Comparison of ENCODE assay signal across 8 mouse cellular contexts in the genomic region with DNA sequence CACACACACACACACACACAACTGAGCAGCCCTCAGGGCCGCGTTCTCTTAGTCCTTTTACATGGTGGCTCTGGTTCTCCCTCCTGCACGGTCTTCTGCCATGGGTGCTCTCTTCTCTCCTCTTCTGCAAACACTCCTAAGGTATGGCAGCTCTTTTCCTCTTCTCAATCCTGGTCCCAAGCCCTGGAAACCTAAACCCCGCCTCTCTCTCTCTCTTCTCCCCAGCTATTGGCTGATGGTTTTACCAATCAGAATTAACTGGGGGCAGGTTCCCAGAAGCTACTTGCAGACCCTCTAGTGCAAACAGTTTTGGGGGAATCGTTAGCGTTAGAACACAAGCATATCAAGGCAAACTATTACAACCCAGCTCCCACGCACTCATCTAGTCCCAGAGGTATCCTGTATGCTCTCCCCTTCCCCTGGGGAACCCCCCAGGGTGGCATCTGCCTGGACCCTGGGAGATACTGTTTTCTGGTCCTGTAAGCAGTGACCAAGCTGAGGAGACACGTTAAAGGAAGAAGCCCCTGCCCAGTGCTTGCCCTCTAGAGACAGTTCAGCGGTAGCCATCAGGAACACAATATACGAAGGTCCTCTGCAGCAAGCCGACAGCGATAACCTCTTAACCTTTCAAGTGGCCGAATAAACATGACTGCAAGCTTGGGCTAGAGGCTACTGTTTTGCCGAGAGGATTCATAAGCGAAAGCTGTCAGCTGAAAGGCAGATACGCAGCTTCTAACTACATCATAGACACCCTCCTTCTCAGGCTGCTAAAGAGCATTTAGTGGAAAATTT. TPM values are rescaled to one million over a fixed set of nuclear protein-coding genes. Genes with fewer than 3 reads are reported as not detected.
A peak's percentile ranks its signal among the peaks of the same experiment; 100 is the strongest.
DNase-seq lines count a peak whose midpoint lies in the region; ATAC-seq and TF ChIP-seq lines count a peak whose summit lies in the region.

No protein-coding gene starts in this region.

- TF ChIP-seq EP300 in lung, postnatal 0 days (IDR thresholded peaks at IDR 0.05): no peak

- H3K4me2 ChIP-seq in lung, postnatal 0 days (replicated peaks; ENCODE audit: low read depth, low read length): peak overlapping the region; percentile 22; the same call in 1 of the 2 replicates
- peak overlapping the region; percentile 53 for H3K4me2 ChIP-seq in hindbrain, embryonic 13.5 days
- H3K4me2 ChIP-seq in liver, embryonic 16.5 days (ENCODE audit: low read depth, low read length): peak overlapping the region; percentile 41

- no peaks in the 10 kb centered on the region for H3K9me3 ChIP-seq in lung, postnatal 0 days (ENCODE audit: low read length)
- no peaks in the 10 kb centered on the region for H3K9me3 ChIP-seq in hindbrain, embryonic 13.5 days
- H3K9me3 ChIP-seq in liver, embryonic 16.5 days (replicated peaks; ENCODE audit: control insufficient read depth, low read length): no peaks in the 10 kb centered on the region

- no peak overlapping the region for H3K27ac ChIP-seq in lung, postnatal 0 days (ENCODE audit: low read length)
- no peak overlapping the region for H3K27ac ChIP-seq in hindbrain, embryonic 13.5 days
- 0 out of 2 replicates have a peak overlapping the region, but pooled peaks have one; percentile 31 for H3K27ac ChIP-seq in liver, embryonic 16.5 days (ENCODE audit: low read length)

- no peak for TF ChIP-seq CTCF in lung, postnatal 0 days (IDR thresholded peaks at IDR 0.05)

- no peak overlapping the region for H3K9ac ChIP-seq in lung, postnatal 0 days (replicated peaks; ENCODE audit: low read depth)
- H3K9ac ChIP-seq in hindbrain, embryonic 13.5 days: peak overlapping the region; percentile 55
- H3K9ac ChIP-seq in liver, embryonic 16.5 days (ENCODE audit: low read depth, low read length): no peak overlapping the region

- ATAC-seq in lung, postnatal 0 days: no peak
- ATAC-seq in hindbrain, embryonic 13.5 days (ENCODE audit: low FRiP score): peak; percentile 69; the same call in 1 of the 2 replicates
- ATAC-seq in liver, embryonic 16.5 days (ENCODE audit: low read depth): peak; percentile 67
- ATAC-seq in frontal cortex, adult (ENCODE audit: low TSS enrichment): no peak
- no peak for ATAC-seq in monocyte, adult 5-6 weeks (replicated peaks; ENCODE audit: insufficient number of reproducible peaks, low FRiP score, low TSS enrichment, poor library complexity, severe bottlenecking)

- H3K4me1 ChIP-seq in lung, postnatal 0 days (ENCODE audit: insufficient read depth, low read depth, low read length): peaks cover 7% of the 10 kb centered on the region; the same call in 1 of the 2 replicates
- peaks cover 8% of the 10 kb centered on the region for H3K4me1 ChIP-seq in hindbrain, embryonic 13.5 days (replicated peaks)
- H3K4me1 ChIP-seq in liver, embryonic 16.5 days (ENCODE audit: control insufficient read depth, low read depth, low read length): peaks cover 3% of the 10 kb centered on the region; the same call in 1 of the 2 replicates

- no peaks in the 10 kb centered on the region for H3K36me3 ChIP-seq in lung, postnatal 0 days (ENCODE audit: insufficient read depth, low read length)
- H3K36me3 ChIP-seq in hindbrain, embryonic 13.5 days: no peaks in the 10 kb centered on the region
- H3K36me3 ChIP-seq in liver, embryonic 16.5 days (ENCODE audit: control insufficient read depth, insufficient read depth): no peaks in the 10 kb centered on the region

- no peaks in the 10 kb centered on the region for H3K27me3 ChIP-seq in lung, postnatal 0 days (replicated peaks; ENCODE audit: insufficient read depth, low read length)
- no peaks in the 10 kb centered on the region for H3K27me3 ChIP-seq in hindbrain, embryonic 13.5 days
- no peaks in the 10 kb centered on the region; the same call in 1 of the 2 replicates for H3K27me3 ChIP-seq in liver, embryonic 16.5 days (ENCODE audit: control insufficient read depth, insufficient read depth, low read depth, low read length)

- no peak for DNase-seq in lung, postnatal 0 days (ENCODE audit: low spot score)
- no peak for DNase-seq in lung, postnatal 25 days (ENCODE audit: low spot score)
- no peak for DNase-seq in urinary bladder, adult 18-20 months (ENCODE audit: low spot score in 2 of 2)
- DNase-seq in adipocyte (ENCODE audit: low spot score): no peak

- 7% methylated on average over 16 of the region's 16 CpGs for WGBS in lung, postnatal 0 days
- 41% methylated on average over 16 of the region's 16 CpGs for WGBS in hindbrain, embryonic 13.5 days
- WGBS in liver, embryonic 16.5 days (ENCODE audit: insufficient replicate concordance): 20% methylated on average over 16 of the region's 16 CpGs

- no peak overlapping the region for H3K4me3 ChIP-seq in lung, postnatal 0 days (ENCODE audit: low read depth, low read length)
- H3K4me3 ChIP-seq in hindbrain, embryonic 13.5 days: peak overlapping the region; percentile 27
- H3K4me3 ChIP-seq in liver, embryonic 16.5 days (ENCODE audit: low read depth, low read length): peak overlapping the region; percentile 15

RNA-seq across cellular contexts. Expression of a gene that starts 32.1 kb away (rescaled TPM):
- polyA plus RNA-seq in lung, postnatal 0 days (2015; fragmentation: Nextera tagmentation; extraction: Ambion mirVana): 5.4 and 5.8 TPM in 2 replicates
- 0.56 and 0.61 TPM in 2 replicates for polyA plus RNA-seq in hindbrain, embryonic 13.5 days (2015; fragmentation: Nextera tagmentation; extraction: Ambion mirVana)
- polyA plus RNA-seq in liver, embryonic 16.5 days (2015; fragmentation: Nextera tagmentation; extraction: Ambion mirVana): 1.5 and 1.7 TPM in 2 replicates
- total RNA-seq in monocyte, adult 5-6 weeks (2017): 10.0 to 15.9 TPM (median 12.7 TPM) in 3 replicates

RNA-seq across cellular contexts. Expression of a gene that starts 57.8 kb away (rescaled TPM):
- polyA plus RNA-seq in lung, postnatal 0 days (2015; fragmentation: Nextera tagmentation; extraction: Ambion mirVana): not detected in 2 replicates
- polyA plus RNA-seq in hindbrain, embryonic 13.5 days (2015; fragmentation: Nextera tagmentation; extraction: Ambion mirVana): 0.10 TPM in 1 of 2 replicates, not detected in the other
- polyA plus RNA-seq in liver, embryonic 16.5 days (2015; fragmentation: Nextera tagmentation; extraction: Ambion mirVana): not detected in 2 replicates
- total RNA-seq in monocyte, adult 5-6 weeks (2017): not detected in 3 replicates

RNA-seq across cellular contexts. Expression of a gene that starts 59.4 kb away (rescaled TPM):
- 0.36 TPM in 1 of 2 replicates, not detected in the other for polyA plus RNA-seq in lung, postnatal 0 days (2015; fragmentation: Nextera tagmentation; extraction: Ambion mirVana)
- not detected in 2 replicates for polyA plus RNA-seq in hindbrain, embryonic 13.5 days (2015; fragmentation: Nextera tagmentation; extraction: Ambion mirVana)
- not detected in 2 replicates for polyA plus RNA-seq in liver, embryonic 16.5 days (2015; fragmentation: Nextera tagmentation; extraction: Ambion mirVana)
- total RNA-seq in monocyte, adult 5-6 weeks (2017): not detected in 3 replicates

Comparison
In these comparisons a context has a peak if more than half of its experiments do, and no peak if none do; other contexts are left out.
1. ATAC-seq: peak in hindbrain, embryonic 13.5 days (single experiment) and liver, embryonic 16.5 days (single experiment); none in lung, postnatal 0 days (single experiment), frontal cortex, adult (single experiment) and monocyte, adult 5-6 weeks (single experiment).
2. Peak in every context shown above with its lines, with median percentiles within 50 percentile points of each other: H3K4me2 ChIP-seq.